Mouse (Mus musculus) embryo, embryonic 9.5 days (tissue): ENCODE measurements around the gene Rhox3f.
"Not testable (repeated sequence)": the region's sequence is repeated elsewhere in the genome, so short reads cannot be mapped to it uniquely, and the experiment has no call there.

Experiments
- DNase-seq: peaks from one replicate; pipeline ENCODE4 v3.0.0-alpha.2; 2017; ENCODE audit errors: extremely low spot score

The Rhox3f gene

GRCm38 (mm10) chrX:37580692-37581091 is at the start of gene Rhox3f:
Rhox3f (plus strand) TSS chrX:37580992.
- not testable (repeated sequence) for DNase-seq

- not testable (repeated sequence) for DNase-seq
Observed at GRCm38 (mm10) chrX:37541719-37542118, 39.1 kb upstream of the Rhox3f start, which contains the start of gene Rhox3e. Rhox3e (plus strand) TSS chrX:37542019.

- DNase-seq, result not testable (repeated sequence)
Observed at GRCm38 (mm10) chrX:37557112-37557511, 23.7 kb upstream of the Rhox3f start, which contains the start of gene Rhox4e. Rhox4e (plus strand) TSS chrX:37557412.

GRCm38 (mm10) chrX:37571105-37571504 is 9.7 kb upstream of the Rhox3f start, which contains the start of gene Rhox2f:
Rhox2f (plus strand) TSS chrX:37571405.
- not testable (repeated sequence) for DNase-seq

- not testable (repeated sequence) for DNase-seq
Observed at GRCm38 (mm10) chrX:37572638-37573037, 8.2 kb upstream of the Rhox3f start.

- not testable (repeated sequence) for DNase-seq
Observed at GRCm38 (mm10) chrX:37607604-37608003, 26.8 kb downstream of the Rhox3f start, which contains the start of gene Rhox4f. Rhox4f (minus strand) TSS chrX:37607704.

- not testable (repeated sequence) for DNase-seq
Observed at GRCm38 (mm10) chrX:37628512-37628911, 47.7 kb downstream of the Rhox3f start, which contains the start of gene Rhox3g. Rhox3g (minus strand) TSS chrX:37628612.
